Mouse (Mus musculus) testis, postnatal 14 days (tissue): ENCODE data around the gene Zc2hc1b.

Experiments used
- DNase-seq: peaks from one replicate; pipeline ENCODE4 v3.0.0; 2021; ENCODE audit warnings: low spot score

The Zc2hc1b gene

GRCm38 (mm10) chr10:13177973-13178624, at the start of gene Zc2hc1b:
Gene Zc2hc1b, minus strand, starts transcription at chr10:13178023.
- no peak for DNase-seq

GRCm38 (mm10) chr10:13225377-13226063, 47.7 kb upstream of the Zc2hc1b start:
- DNase-seq, result no peak

GRCm38 (mm10) chr10:13222135-13222534, 44.3 kb upstream of the Zc2hc1b start:
- no peak for DNase-seq

DNA sequence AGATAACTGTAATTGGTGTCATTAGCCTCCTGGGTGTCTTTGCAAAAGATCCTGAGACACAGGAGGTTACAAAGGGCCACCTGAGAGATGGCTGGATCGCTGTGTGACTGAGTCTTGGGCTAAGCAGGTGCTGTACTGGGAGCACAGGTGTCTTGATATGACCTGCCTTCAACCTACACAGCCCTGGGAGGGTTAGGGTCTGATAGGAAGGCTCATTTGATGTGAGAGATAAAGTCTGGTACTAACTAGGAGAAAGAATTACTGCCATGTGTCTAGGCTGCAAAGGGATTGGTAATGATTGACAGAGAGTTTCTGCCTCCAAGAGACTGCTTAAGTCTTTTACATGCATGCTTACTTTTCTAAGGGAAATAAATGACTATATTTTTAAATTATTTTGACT, 42.2 kb upstream of the Zc2hc1b start:
- DNase-seq, result no peak

- DNase-seq, result no peak
These were observed 36.1 kb upstream of the Zc2hc1b start for GRCm38 (mm10) chr10:13213956-13214355.

DNA sequence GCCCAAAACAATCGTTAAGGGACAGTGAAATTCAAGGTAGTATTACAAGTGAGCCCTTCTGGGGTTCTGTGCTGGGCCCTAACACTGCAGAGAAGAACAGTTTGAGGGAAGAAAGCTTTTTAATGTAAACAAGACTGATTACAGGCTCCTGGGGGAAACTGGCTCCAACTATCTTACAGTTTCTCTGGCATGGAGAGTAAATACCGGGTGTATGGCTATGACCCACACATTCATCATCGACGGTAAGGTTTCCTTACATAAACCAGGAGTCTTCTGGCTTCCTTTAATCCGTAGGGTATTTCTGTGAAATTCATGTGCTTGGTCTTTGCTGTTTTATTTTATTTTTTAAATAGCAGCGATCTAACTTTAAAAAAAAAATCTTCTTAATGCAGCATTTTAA, 35.0 kb upstream of the Zc2hc1b start:
- DNase-seq, result no peak

- DNase-seq, result no peak
These were observed 34.5 kb upstream of the Zc2hc1b start for GRCm38 (mm10) chr10:13212326-13212725.

- DNase-seq, result no peak
These were observed 32.3 kb upstream of the Zc2hc1b start for GRCm38 (mm10) chr10:13209930-13210637.

- DNase-seq, result no peak
These were observed 31.7 kb upstream of the Zc2hc1b start for GRCm38 (mm10) chr10:13209506-13209905.

GRCm38 (mm10) chr10:13209061-13209460, 31.2 kb upstream of the Zc2hc1b start:
- no peak for DNase-seq

GRCm38 (mm10) chr10:13201741-13202293, 24.0 kb upstream of the Zc2hc1b start:
- DNase-seq, result no peak

DNA sequence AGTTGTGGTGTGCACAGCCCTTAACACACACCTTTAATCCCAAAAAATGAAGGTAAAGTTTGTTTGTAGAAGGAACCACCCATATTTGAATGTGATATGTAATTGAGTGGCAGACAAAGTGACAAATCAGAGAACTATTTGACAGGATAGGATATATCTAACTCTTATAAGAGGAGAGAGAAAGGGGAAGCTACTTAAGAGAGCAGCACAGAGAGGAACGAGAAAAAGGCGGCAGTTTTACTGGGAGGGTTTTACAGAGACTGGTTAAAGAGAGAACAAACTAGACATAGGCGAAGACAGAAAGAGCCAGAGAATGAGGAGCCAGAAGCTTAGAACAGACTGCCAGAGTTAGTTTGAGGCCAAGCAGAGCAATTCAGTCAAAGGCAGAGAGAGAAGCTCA, 23.0 kb upstream of the Zc2hc1b start:
- no peak for DNase-seq

DNA sequence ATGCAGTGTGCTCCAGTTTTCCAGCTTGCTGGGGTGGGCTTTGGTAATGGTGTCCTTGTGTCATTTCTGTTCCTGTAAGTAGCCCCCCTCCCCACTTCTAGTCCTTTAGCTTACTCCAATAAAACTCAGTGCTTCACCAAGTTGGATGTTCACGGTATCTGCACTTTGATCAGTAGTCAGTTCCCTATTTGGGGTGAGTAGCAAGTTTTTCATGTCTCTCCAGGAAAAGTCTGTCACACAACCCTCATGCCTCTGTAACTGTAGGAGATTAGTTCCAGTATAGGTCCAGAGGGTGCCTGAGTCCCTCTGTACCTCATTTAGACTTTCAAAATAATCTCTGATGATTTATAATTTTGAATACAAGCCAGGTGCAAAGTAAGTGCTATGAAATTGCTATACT, 21.4 kb upstream of the Zc2hc1b start:
- no peak for DNase-seq

- DNase-seq, result no peak
These were observed 19.2 kb upstream of the Zc2hc1b start for GRCm38 (mm10) chr10:13196872-13197507.

- peak; percentile 18 for DNase-seq
These were observed 15.7 kb upstream of the Zc2hc1b start for GRCm38 (mm10) chr10:13193496-13193895.

DNA sequence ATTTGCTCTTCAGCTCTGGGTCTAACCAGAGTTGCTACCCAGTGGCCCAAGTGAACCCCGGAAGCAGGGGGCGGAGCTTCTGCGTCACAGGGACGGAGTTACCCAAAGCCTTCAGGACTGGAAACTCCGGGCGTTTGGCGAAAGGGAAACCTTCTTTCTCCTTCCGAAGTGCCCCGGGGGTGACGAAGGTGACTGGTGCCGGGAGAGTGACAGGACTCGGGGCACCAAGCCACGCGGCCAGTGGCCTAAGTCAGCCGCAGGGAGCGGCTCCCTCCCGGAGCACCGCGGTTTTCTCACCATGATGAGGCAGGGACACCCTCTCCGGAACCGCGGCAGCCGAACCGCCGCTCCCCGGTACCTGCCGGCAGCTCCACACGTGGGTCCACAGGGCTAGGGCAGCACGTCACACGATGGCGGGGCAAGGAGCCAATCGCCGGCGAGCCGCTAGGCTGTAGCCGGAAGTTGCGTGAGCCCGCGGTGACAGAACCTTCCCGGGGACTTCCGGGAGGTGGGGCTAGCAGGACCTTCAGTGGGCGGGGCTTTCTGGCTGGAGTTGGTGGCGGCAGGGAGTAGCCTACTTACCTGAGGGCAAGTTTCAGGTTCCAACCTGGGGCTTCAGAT, 15.0 kb upstream of the Zc2hc1b start, which contains the start of gene Ltv1:
Gene Ltv1, minus strand, starts transcription at position 438 of the 621 bp plus-strand sequence.
- DNase-seq, result peak; percentile 96

GRCm38 (mm10) chr10:13189881-13190280, 12.1 kb upstream of the Zc2hc1b start:
- DNase-seq, result no peak

DNA sequence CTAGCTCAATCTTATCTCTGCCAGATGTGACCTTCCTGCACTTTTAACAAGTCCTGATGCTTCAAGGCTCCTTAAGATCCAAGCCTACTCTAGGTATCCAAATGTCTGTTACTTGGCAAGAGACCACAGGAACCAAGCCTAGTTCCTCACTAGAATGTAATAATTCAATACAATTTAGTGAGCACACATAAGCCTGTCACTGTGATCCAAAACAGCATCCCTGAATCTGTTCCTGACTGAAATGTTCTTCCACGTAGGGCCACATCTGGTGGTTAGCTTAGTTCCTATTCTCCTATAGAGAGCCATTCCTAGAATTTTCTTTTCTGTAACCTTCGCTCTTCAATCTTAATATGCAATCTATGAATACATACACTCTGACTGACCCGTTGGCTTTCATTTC, 8.9 kb upstream of the Zc2hc1b start:
- DNase-seq, result no peak

- no peak for DNase-seq
These were observed 6.4 kb upstream of the Zc2hc1b start for GRCm38 (mm10) chr10:13184170-13184766.

- DNase-seq, result no peak
These were observed 2.4 kb upstream of the Zc2hc1b start for GRCm38 (mm10) chr10:13180211-13180610.

DNA sequence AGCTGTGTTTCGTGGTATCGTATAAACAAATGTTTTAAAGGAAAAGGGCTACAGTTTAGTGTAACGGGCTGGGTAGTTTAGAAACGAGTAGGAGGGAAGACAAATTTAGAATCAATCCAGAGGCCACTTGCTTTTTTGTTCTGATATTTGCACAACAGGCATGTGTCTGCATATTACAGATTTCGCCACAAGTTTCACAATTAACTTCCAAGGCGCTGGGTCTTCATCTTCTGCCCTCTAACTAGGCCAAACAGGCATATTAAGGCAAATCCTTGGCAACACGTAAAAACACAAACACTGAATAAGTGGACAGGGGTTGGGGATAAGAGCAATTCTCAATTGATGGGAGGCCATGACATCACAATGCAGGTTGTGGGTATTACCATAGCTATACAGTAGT, 2.0 kb downstream of the Zc2hc1b start:
- no peak for DNase-seq
